Mouse (Mus musculus) embryonic facial prominence, embryonic 15.5 days (tissue): ENCODE data around the gene Usp32. TPM values are rescaled to one million over a fixed set of nuclear protein-coding genes. Genes with fewer than 3 reads are reported as not detected.

Source experiments
- ATAC-seq: fragments of 200-750 bp; cut with Nextera tagmentation; 2 replicates; pipeline ENCODE4 v1.8.0; 2017; ENCODE audit warnings: low read depth, moderate TSS enrichment; ENCODE audit not compliant: insufficient number of reproducible peaks, low FRiP score, low TSS enrichment
- H3K27ac ChIP-seq: fragments of 300-500 bp; sonication (generic); replicated peaks from 2 replicates; pipeline ENCODE4 v1.5.1; 2015; ENCODE audit warnings: mild to moderate bottlenecking, inconsistent platforms
- H3K27me3 ChIP-seq: fragments of 300-500 bp; sonication (generic); 2 replicates; pipeline ENCODE4 v1.6.1; 2015; ENCODE audit warnings: inconsistent platforms
- H3K36me3 ChIP-seq: fragments of 300-500 bp; sonication (generic); 2 replicates; pipeline ENCODE4 v1.6.1; 2015; ENCODE audit warnings: mild to moderate bottlenecking, inconsistent platforms
- H3K4me1 ChIP-seq: fragments of 300-500 bp; sonication (generic); 2 replicates; pipeline ENCODE4 v1.6.1; 2015; ENCODE audit warnings: inconsistent platforms
- H3K4me2 ChIP-seq: fragments of 300-500 bp; sonication (generic); replicated peaks from 2 replicates; pipeline ENCODE4 v1.6.1; 2015; ENCODE audit warnings: mild to moderate bottlenecking, inconsistent platforms
- H3K4me3 ChIP-seq: fragments of 300-500 bp; sonication (generic); replicated peaks from 2 replicates; pipeline ENCODE4 v1.5.1; 2015; ENCODE audit warnings: mild to moderate bottlenecking, inconsistent platforms
- H3K9ac ChIP-seq: fragments of 300-500 bp; sonication (generic); 2 replicates; pipeline ENCODE4 v1.6.1; 2015; ENCODE audit warnings: inconsistent platforms
- H3K9me3 ChIP-seq: fragments of 300-500 bp; sonication (generic); replicated peaks from 2 replicates; pipeline ENCODE4 v1.6.1; 2016; ENCODE audit warnings: inconsistent platforms
- WGBS: fragments of 180-500 bp; shearing (Covaris S2); methylation state at CpG from one replicate; pipeline ENCODE4 v1.1.7; 2015; 5-methylcytosine and 5-hydroxymethylcytosine counted together
- polyA plus RNA-seq: library from polyadenylated mRNA; unstranded; fragments of >200 nt; fragmentation: Nextera tagmentation; extraction: Ambion mirVana; gene quantifications from 2 replicates; pipeline ENCODE4 v1.2.1, GENCODE M21; 2015

The Usp32 gene
- polyA plus RNA-seq, 1 experiment from 2014 or later, result 4.1 TPM

GRCm38 (mm10) chr11:85123267-85123992, 16.5 kb downstream of the Usp32 start:
- Histone ChIP-seq H3K9ac (no peak overlapping the region), H3K4me3 (no peak overlapping the region), H3K9me3 (no peaks in the 10 kb centered on the region), H3K36me3 (no peaks in the 10 kb centered on the region), H3K4me2 (no peak overlapping the region), H3K4me1 (no peaks in the 10 kb centered on the region), H3K27ac (no peak overlapping the region), H3K27me3 (no peaks in the 10 kb centered on the region)
- WGBS, result 83% methylated on average over 3 of the region's 3 CpGs
- ATAC-seq, result no peak

- WGBS, result 73% methylated on average over 1 of the region's 1 CpGs
- Histone ChIP-seq H3K4me2 (no peak overlapping the region), H3K9me3 (no peaks in the 10 kb centered on the region), H3K9ac (no peak overlapping the region), H3K36me3 (no peaks in the 10 kb centered on the region), H3K27ac (no peak overlapping the region), H3K27me3 (no peaks in the 10 kb centered on the region), H3K4me1 (no peaks in the 10 kb centered on the region), H3K4me3 (no peak overlapping the region)
- ATAC-seq, result no peak
Observed at GRCm38 (mm10) chr11:85122073-85122472, 17.9 kb downstream of the Usp32 start.

GRCm38 (mm10) chr11:85117160-85117559, 22.8 kb downstream of the Usp32 start:
- no peaks in the 10 kb centered on the region for H3K9me3 ChIP-seq
- H3K27ac ChIP-seq, result no peak overlapping the region
- no peak for ATAC-seq
- no peaks in the 10 kb centered on the region for H3K4me1 ChIP-seq
- H3K4me3 ChIP-seq, result no peak overlapping the region
- H3K27me3 ChIP-seq, result no peaks in the 10 kb centered on the region
- no peak overlapping the region for H3K9ac ChIP-seq
- H3K36me3 ChIP-seq, result no peaks in the 10 kb centered on the region
- H3K4me2 ChIP-seq, result no peak overlapping the region

- no peak overlapping the region for H3K9ac ChIP-seq
- H3K9me3 ChIP-seq, result no peaks in the 10 kb centered on the region
- H3K4me2 ChIP-seq, result no peak overlapping the region
- H3K4me1 ChIP-seq, result no peaks in the 10 kb centered on the region
- 0 out of 2 replicates have a peak, but pooled peaks cover 1% of the 10 kb centered on the region for H3K36me3 ChIP-seq
- 85% methylated on average over 3 of the region's 3 CpGs for WGBS
- no peak for ATAC-seq
- no peak overlapping the region for H3K4me3 ChIP-seq
- no peaks in the 10 kb centered on the region for H3K27me3 ChIP-seq
- H3K27ac ChIP-seq, result no peak overlapping the region
Observed at GRCm38 (mm10) chr11:85116084-85116844, 23.7 kb downstream of the Usp32 start.

- H3K9ac ChIP-seq, result no peak overlapping the region
- peaks cover 5% of the 10 kb centered on the region; the same call in 1 of the 2 replicates for H3K36me3 ChIP-seq
- H3K9me3 ChIP-seq, result no peaks in the 10 kb centered on the region
- no peak for ATAC-seq
- H3K4me1 ChIP-seq, result no peaks in the 10 kb centered on the region
- H3K4me2 ChIP-seq, result no peak overlapping the region
- no peak overlapping the region for H3K4me3 ChIP-seq
- H3K27ac ChIP-seq, result no peak overlapping the region
- no peaks in the 10 kb centered on the region for H3K27me3 ChIP-seq
Observed at GRCm38 (mm10) chr11:85109957-85110356, 30.0 kb downstream of the Usp32 start.

- H3K9ac ChIP-seq, result no peak overlapping the region
- H3K27me3 ChIP-seq, result no peaks in the 10 kb centered on the region
- H3K27ac ChIP-seq, result no peak overlapping the region
- 95% methylated on average over 3 of the region's 3 CpGs for WGBS
- H3K4me3 ChIP-seq, result no peak overlapping the region
- no peak overlapping the region for H3K4me2 ChIP-seq
- H3K9me3 ChIP-seq, result no peaks in the 10 kb centered on the region
- no peaks in the 10 kb centered on the region for H3K4me1 ChIP-seq
- no peak for ATAC-seq
- H3K36me3 ChIP-seq, result peaks cover 5% of the 10 kb centered on the region; the same call in 1 of the 2 replicates
Observed at GRCm38 (mm10) chr11:85107217-85107616, 32.7 kb downstream of the Usp32 start.

GRCm38 (mm10) chr11:85105836-85106235, 34.1 kb downstream of the Usp32 start:
- no peaks in the 10 kb centered on the region for H3K27me3 ChIP-seq
- H3K9ac ChIP-seq, result no peak overlapping the region
- H3K27ac ChIP-seq, result no peak overlapping the region
- no peaks in the 10 kb centered on the region for H3K9me3 ChIP-seq
- H3K4me1 ChIP-seq, result no peaks in the 10 kb centered on the region
- no peak for ATAC-seq
- H3K4me3 ChIP-seq, result no peak overlapping the region
- WGBS, result 87% methylated on average over 2 of the region's 2 CpGs
- no peak overlapping the region for H3K4me2 ChIP-seq
- H3K36me3 ChIP-seq, result peaks cover under 1% of the 10 kb centered on the region; the same call in 1 of the 2 replicates

GRCm38 (mm10) chr11:85103763-85104162, 36.2 kb downstream of the Usp32 start:
- no peak overlapping the region for H3K27ac ChIP-seq
- H3K4me3 ChIP-seq, result no peak overlapping the region
- no peaks in the 10 kb centered on the region for H3K36me3 ChIP-seq
- ATAC-seq, result no peak
- H3K4me1 ChIP-seq, result no peaks in the 10 kb centered on the region
- H3K4me2 ChIP-seq, result no peak overlapping the region
- no peak overlapping the region for H3K9ac ChIP-seq
- H3K9me3 ChIP-seq, result no peaks in the 10 kb centered on the region
- WGBS, result 45% methylated on average over 2 of the region's 2 CpGs
- no peaks in the 10 kb centered on the region for H3K27me3 ChIP-seq

GRCm38 (mm10) chr11:85095116-85095515, 44.8 kb downstream of the Usp32 start:
- H3K9me3 ChIP-seq, result no peaks in the 10 kb centered on the region
- no peak overlapping the region for H3K27ac ChIP-seq
- ATAC-seq, result no peak
- no peak overlapping the region for H3K4me2 ChIP-seq
- H3K27me3 ChIP-seq, result no peaks in the 10 kb centered on the region
- no peak overlapping the region for H3K4me3 ChIP-seq
- 62% methylated on average over 5 of the region's 5 CpGs for WGBS
- H3K36me3 ChIP-seq, result no peaks in the 10 kb centered on the region
- H3K9ac ChIP-seq, result no peak overlapping the region
- no peaks in the 10 kb centered on the region for H3K4me1 ChIP-seq

GRCm38 (mm10) chr11:85086253-85086652, 53.7 kb downstream of the Usp32 start:
- H3K9me3 ChIP-seq, result no peaks in the 10 kb centered on the region
- no peak overlapping the region for H3K4me2 ChIP-seq
- H3K9ac ChIP-seq, result no peak overlapping the region
- H3K27ac ChIP-seq, result no peak overlapping the region
- no peak for ATAC-seq
- no peaks in the 10 kb centered on the region for H3K27me3 ChIP-seq
- H3K4me3 ChIP-seq, result no peak overlapping the region
- H3K4me1 ChIP-seq, result no peaks in the 10 kb centered on the region
- H3K36me3 ChIP-seq, result no peaks in the 10 kb centered on the region

- 91% methylated on average over 4 of the region's 4 CpGs for WGBS
Observed at GRCm38 (mm10) chr11:85067871-85068270, 72.1 kb downstream of the Usp32 start.

More at GRCm38 (mm10) chr11:85067871-85068270, 72.1 kb downstream of the Usp32 start:
- Histone ChIP-seq H3K4me1 (no peaks in the 10 kb centered on the region), H3K36me3 (no peaks in the 10 kb centered on the region; the same call in 1 of the 2 replicates), H3K27ac (no peak overlapping the region), H3K4me2 (no peak overlapping the region), H3K27me3 (no peaks in the 10 kb centered on the region), H3K4me3 (no peak overlapping the region), H3K9me3 (no peaks in the 10 kb centered on the region), H3K9ac (no peak overlapping the region)
- no peak for ATAC-seq
